Mouse (Mus musculus) left cerebral cortex, postnatal 4 days (tissue): ENCODE measurements at regions not wholly inside any gene's neighbourhood (a gene's known extent, or its start where the extent isn't known, plus 50 kb on each side); places are given as distances from the start of the nearest gene placed in this dataset.

Experiments used
- DNase-seq: peaks from one replicate; pipeline ENCODE4 v3.0.0-alpha.2; 2022
- intact Hi-C: fragments of 180-260 bp; cut with DNase I; formaldehyde crosslinking; loops from one replicate; pipeline ENCODE4 v1.15.1; 2025

GRCm38 (mm10) chr3:113811790-113812189, 181.8 kb upstream of the Rnpc3 start:
- intact Hi-C loops = no loop called here
- no peak for DNase-seq

GRCm38 (mm10) chr3:113859421-113859820, 170.9 kb upstream of the Col11a1 start:
- intact Hi-C loops = no loop called here
- DNase-seq = no peak

DNA sequence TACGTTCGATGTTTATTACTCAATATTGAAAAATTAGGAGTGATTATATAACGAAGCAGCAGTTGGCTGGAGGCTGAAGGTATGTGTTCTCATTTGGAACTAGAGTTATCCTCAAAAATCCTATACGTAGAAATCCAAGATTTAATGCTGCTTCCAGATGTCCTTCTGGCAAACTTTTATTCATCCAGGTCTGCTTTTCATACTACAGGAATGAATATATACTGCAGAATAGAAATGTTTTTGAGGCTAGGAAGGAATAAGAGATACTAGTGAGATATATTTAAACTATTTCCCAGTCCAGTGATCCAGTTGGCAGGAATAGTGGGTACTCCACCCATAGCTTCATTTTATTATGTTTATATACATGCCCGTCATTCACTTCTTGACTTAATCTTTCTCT, 170.3 kb upstream of the Col11a1 start:
- intact Hi-C loops = loop anchor here (2.0 kb wide), 1 partner anchor 23 kb away; no protein-coding TSS in a partner anchor
- DNase-seq = no peak

DNA sequence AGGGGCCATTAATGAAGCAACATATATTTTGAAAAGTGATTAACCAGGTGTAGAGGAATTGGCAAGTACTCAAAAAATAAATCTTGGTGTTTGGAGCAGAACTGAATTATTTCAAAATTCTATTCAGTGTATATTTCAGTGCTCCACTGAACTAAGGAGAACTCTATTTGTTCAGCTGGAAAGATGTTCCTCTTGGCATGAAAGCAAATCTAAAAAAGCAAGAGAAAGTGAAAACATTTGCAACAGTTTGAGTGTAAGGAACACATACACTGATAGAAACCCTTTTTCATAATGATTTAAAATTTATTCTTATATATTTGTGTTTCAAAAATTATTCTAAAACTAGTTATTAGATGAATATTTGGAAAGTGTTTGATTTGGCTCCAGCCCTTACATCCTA, 169.9 kb upstream of the Col11a1 start:
- no peak for DNase-seq
- intact Hi-C loops = loop anchor here (2.0 kb wide), 1 partner anchor 22 kb away; no protein-coding TSS in a partner anchor

GRCm38 (mm10) chr3:113873226-113873625, 157.1 kb upstream of the Col11a1 start:
- intact Hi-C loops = no loop called here
- DNase-seq = no peak

- no peak for DNase-seq
- intact Hi-C loops = no loop called here
Measured at GRCm38 (mm10) chr3:113905162-113905561, 125.2 kb upstream of the Col11a1 start.

DNA sequence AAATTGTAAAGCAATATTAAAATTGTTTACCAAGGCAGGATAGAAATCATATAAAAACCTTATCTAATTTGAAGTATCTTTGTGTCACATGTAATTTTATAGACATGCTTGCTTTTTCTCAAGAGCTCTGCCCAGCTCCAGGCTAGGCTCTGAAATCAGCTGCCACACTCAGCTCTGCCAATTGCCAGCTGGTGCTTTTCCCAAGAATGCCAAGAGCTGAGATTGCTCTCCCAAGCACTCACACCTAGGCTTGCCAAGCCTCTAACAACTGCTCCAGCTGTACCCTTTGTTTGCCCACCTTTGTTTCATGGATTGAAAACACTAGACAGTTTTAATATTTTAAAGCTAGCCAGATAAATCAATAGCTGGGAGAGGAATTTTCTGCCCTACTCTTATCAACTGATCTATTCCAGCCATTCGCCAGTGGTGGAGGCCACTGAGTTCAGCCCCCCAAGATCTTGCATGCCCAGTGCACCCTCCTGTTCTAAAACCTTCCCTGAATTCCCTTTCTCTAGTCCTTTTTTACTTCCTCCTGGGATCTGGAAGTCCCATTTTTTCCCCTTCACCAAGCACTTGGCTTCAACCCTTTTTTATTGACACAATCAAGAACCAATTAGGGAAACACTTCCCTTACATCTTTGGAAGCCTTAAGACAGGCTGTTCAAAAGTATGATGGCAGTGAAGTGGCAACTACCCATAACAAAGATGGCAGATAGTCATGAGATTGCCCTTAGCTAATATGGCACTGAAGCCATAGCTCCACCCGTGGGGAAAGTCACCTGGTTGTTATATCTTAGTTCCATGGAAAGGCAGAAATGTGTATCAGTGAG, 110.8 kb upstream of the Col11a1 start:
- peak; percentile 78 for DNase-seq
- intact Hi-C loops = no loop called here

DNA sequence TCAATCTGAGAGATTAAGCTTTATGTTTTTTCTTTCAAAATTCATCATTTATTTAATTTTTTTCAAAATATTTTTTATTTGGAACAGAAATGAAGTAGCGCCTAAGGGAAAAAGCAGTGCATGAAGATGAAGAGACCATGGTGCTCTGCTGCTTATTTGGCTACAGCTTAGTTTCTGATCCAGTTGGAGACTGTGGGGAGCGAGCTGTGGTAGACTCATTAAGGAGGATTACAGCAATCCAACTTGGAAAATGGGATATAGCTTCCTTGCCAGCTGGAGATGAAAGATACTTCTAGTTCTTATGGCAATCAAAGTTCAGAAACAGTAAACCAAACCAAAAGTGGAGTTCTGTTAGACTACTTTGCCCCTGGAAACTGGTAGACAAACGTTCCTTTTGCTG, 98.8 kb upstream of the Col11a1 start:
- intact Hi-C loops = no loop called here
- no peak for DNase-seq

DNA sequence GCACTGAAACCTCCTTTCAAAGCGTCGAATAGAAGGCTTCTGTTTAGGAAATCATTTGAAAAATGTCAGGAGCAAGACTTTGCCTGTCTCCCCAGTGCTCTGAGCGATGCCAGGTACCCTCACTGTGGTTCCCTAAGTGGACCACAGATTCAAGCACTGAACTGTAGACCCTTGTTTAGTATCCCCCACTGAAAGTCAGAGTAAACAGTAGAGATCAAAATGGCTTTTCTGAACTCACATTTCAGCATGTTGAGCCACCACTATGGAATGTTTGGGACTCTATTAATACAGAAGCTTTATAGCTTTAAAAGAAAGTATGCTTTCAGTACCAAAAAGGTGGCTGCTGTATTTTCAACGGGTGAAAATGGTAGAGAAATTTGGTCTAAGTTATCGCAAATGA, 79.8 kb upstream of the Col11a1 start:
- DNase-seq = no peak
- intact Hi-C loops = no loop called here

DNA sequence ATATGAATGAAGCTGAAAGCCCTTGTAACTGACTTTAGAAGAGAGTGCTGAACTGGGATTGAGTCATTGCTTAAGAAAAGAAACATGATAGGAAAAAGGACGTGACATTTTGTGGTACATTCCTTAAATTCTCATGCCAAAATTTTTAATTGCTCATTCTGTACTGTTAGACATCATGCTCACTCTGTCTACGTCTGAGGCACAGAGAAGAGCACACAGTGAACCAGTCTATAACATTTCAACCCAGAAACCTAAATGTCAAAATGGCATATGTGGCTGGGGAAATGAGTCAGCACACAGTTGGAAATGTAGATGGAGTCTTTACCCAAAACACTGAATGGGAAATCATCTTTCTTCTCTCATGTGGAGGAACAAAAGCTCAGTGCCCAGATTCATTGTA, 77.9 kb upstream of the Col11a1 start:
- intact Hi-C loops = no loop called here
- DNase-seq = no peak

DNA sequence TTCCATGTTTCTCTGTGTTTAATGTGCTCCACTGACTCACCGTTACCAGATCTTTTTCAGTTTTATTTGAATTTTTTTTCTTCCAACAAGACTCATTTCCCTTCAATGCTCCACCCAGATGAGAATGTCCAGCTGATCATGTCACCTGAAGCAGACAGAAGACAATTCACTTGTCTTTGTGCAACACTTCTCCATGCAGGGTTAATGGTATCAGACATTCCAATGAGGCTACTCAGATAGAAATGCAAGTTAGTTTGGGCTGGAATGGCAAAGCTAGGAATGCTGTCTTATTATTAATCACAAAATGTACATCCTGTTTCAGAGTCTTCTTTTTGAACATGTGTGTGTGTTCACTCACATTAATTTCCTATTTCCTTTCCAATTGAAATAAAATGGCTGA, 77.2 kb upstream of the Col11a1 start:
- intact Hi-C loops = no loop called here
- DNase-seq = no peak

DNA sequence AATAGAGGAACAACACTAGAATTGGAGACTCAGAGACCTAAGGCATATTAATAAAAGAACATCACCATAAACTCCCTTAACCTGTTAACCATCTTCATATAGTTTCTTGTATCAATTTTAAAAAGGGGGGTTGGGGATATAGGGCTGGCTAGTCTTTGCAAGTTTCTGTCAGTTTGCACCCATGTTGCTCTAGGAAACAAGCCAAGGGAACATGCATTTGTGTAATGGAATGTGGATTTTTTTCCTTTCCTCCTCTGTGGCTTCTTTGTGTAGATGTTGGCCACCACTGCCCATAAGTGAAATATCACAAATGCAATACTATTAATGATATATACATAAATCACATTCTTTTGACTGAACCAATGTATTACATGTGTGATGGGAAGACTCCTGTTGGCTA, 75.9 kb upstream of the Col11a1 start:
- DNase-seq = no peak
- intact Hi-C loops = no loop called here

- intact Hi-C loops = no loop called here
- DNase-seq = no peak
Measured at GRCm38 (mm10) chr3:113960080-113960479, 70.3 kb upstream of the Col11a1 start.
